Mouse (Mus musculus) C2C12 (cell line): ENCODE results near the gene Ccr2.

ENCODE experiments used
- CEBPB ChIP-seq: IDR thresholded peaks from one replicate; pipeline ENCODE4 v1.6.1; 2011; ENCODE audit warnings: low read depth, mild to moderate bottlenecking, control low read depth, moderate library complexity
- CTCF ChIP-seq: IDR thresholded peaks from one replicate; pipeline ENCODE4 v1.5.1; 2011; ENCODE audit not compliant: control insufficient read depth, insufficient read depth, insufficient read length
- FOSL1 ChIP-seq: IDR thresholded peaks from one replicate; pipeline ENCODE4 v1.8.0; 2011; ENCODE audit warnings: mild to moderate bottlenecking, low read length; ENCODE audit not compliant: poor library complexity, insufficient read depth, severe bottlenecking
- MAX ChIP-seq: IDR thresholded peaks from one replicate; pipeline ENCODE4 v1.6.1; 2011; ENCODE audit warnings: mild to moderate bottlenecking, control low read depth
- MYOD1 ChIP-seq: IDR thresholded peaks from one replicate; pipeline ENCODE4 v1.6.1; 2011; ENCODE audit warnings: low read depth; ENCODE audit not compliant: control insufficient read depth, insufficient read length
- MYOG ChIP-seq: IDR thresholded peaks from one replicate; pipeline ENCODE4 v1.6.1; 2011; ENCODE audit not compliant: control insufficient read depth, insufficient read length; ENCODE audit errors: extremely low read depth
- USF1 ChIP-seq: IDR thresholded peaks from one replicate; pipeline ENCODE4 v1.6.1; 2011; ENCODE audit warnings: low read depth, mild to moderate bottlenecking, control low read depth, moderate library complexity

DNA sequence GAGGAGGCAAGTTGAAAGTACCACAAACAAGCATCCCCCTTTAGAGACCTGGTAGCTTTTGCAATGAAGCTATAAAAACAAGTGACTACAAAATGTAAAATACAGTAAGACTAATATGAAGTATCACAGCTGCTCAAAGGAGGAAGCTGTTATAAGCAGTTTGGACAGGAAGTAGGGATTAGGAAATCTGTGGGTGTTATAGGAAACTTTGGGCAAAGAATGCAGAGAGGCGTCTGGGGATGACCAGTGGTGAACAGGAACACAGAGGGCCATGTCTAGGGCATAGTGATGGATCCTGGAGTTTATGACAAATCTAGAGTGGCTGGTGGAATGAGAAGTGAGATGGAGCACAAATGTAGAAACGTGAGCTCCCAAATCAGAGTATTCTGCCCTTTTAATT is 48.2 kb upstream of the Ccr2 start:
- TF ChIP-seq CTCF = no peak
- TF ChIP-seq MAX = no peak
- TF ChIP-seq USF1 = no peak
- no peak for TF ChIP-seq FOSL1
- no peak for TF ChIP-seq MYOD1
- TF ChIP-seq MYOG = no peak
- TF ChIP-seq CEBPB = no peak
